Mouse (Mus musculus): ENCODE results near the gene Atrnl1. TPM values are rescaled to one million over a fixed set of nuclear protein-coding genes. Genes with fewer than 3 reads are reported as not detected.

The Atrnl1 gene
- total RNA-seq, 1 experiment from 2014 or later, result 6.6 TPM

- ATAC-seq (replicated peaks; ENCODE audit: low read depth, poor library complexity, severe bottlenecking), result no peak
Observed at GRCm38 (mm10) chr19:58059719-58060118, 448.9 kb downstream of the Atrnl1 start.

- ATAC-seq (replicated peaks; ENCODE audit: low read depth, poor library complexity, severe bottlenecking), result no peak
Observed at GRCm38 (mm10) chr19:58060199-58060853, 449.5 kb downstream of the Atrnl1 start.

DNA sequence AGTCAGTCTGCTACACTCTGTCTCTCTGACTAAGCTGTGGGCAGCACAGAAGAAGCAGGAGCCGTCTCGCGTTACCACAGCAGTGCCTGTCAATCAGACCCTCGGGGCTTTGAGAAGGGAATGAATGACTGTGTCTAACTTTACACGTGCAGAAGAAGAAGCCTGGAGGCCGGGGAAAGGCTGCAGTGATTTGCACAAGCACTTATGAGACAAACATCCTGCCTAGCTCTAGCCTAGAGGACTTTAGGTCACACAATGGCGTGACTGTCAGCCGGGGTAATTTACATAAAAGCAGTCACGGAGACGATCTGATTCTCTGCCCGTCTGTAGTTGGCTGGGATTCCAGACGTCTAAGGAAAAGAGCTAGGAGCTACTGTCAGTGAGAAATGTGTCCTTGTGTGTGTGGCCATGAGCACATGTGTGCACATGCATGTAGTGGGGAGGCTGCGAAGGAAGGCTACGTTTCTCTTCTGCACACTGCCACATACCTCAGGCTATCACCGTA is 450.1 kb downstream of the Atrnl1 start:
- no peak for ATAC-seq (replicated peaks; ENCODE audit: low read depth, poor library complexity, severe bottlenecking)

DNA sequence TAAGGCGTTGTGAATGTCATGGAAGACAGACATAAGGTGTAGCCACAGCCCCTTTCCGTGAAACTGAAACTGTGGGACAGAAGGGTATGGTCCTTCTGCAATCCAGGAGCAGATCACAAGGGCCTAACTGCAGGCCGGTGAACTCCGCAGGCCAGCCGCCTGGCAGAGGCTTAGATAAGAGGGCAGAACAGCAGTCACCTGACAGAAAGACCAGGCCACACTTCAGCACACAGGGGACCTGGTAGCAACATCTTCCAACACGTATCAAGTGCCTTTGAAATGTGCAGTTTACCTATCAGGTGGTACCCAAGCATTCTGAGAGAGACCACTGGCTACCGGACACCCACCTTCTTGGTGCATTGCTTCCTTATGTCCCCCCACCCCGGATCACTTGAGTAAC is 451.1 kb downstream of the Atrnl1 start:
- no peak for ATAC-seq (replicated peaks; ENCODE audit: low read depth, poor library complexity, severe bottlenecking)

DNA sequence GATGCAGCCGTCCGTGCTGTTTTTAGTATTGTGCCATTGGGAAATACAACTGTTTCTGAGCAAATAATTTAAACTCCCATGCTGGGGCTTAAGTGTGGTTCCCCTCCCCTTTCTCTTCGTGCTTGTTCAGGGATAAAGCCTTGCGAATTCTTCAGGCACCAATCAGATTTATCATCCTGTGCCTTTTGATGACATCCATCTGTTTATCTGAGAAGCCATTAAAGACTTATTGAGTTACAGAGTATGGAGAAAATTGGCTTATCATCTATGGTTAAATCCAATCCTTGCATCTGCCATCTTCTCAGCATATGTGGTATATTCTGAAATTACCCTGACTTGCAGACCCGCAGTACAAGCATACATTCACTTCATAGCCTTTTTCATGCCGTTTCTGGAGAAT is 452.7 kb downstream of the Atrnl1 start:
- ATAC-seq (replicated peaks; ENCODE audit: low read depth, poor library complexity, severe bottlenecking), result no peak

DNA sequence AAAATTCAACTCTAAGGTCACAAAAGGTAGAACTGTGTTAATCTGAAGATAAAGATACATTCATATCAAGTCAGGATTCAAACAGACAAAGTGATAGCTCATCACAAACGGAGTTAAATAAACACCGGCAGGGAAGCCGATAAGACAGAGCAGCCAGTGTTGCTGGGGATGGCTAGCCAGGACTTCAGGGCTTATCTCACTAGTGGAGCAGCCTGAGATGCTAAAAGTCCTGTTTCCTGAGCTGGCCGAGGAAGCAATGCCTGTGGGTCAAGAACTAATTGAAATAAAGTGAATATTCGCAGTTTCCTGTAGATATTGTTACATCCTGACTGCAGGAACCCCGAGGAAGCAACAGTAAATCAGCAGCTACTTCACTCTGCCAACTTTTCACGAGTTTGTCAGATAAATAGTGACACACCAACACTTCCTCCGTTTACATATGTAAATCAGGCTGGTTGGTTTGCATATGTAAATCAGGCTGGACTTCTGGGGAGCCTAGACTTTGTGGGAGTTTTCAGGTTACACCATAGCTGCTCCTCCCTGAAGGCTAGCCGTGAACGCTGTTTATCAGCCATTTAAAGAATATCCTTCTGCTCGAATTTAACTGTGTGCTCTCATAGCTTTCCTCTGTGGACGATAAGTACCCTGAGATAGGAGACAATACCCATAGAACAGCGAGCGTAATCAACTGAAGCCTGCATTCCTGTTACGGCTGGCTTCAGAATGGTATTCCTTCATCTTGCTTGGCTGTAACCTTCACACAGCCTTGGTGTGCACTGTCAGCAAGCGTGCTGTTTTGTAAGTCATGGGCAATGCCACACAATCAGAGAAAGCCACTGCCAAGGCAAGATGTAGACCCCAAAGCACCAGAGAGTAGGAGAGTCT is 453.5 kb downstream of the Atrnl1 start:
- 0 out of 2 replicates have a peak, but pooled peaks have one; percentile 34 for ATAC-seq (replicated peaks; ENCODE audit: low read depth, poor library complexity, severe bottlenecking)

DNA sequence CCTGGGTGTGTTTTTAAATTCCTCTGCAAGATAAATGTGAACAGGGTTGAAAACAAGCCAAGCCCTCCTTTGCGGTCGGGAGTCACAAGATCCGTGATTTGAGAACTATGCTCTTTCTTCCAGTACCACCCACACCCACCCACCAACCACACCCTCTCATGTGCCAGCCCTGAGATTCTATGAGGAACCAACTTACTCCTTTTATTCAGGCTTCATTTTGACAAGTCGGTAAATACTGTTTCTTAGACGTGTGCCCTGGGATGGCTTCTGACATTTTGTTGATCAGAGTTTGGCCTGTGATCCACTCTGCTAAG is 454.1 kb downstream of the Atrnl1 start:
- ATAC-seq (replicated peaks; ENCODE audit: low read depth, poor library complexity, severe bottlenecking), result peak; percentile 58

- ATAC-seq (replicated peaks; ENCODE audit: low read depth, poor library complexity, severe bottlenecking), result 0 out of 2 replicates have a peak, but pooled peaks have one; percentile 42
Observed at GRCm38 (mm10) chr19:58065514-58065913, 454.7 kb downstream of the Atrnl1 start.

- no peak for ATAC-seq (replicated peaks; ENCODE audit: low read depth, poor library complexity, severe bottlenecking)
Observed at GRCm38 (mm10) chr19:58068114-58068513, 457.3 kb downstream of the Atrnl1 start.

DNA sequence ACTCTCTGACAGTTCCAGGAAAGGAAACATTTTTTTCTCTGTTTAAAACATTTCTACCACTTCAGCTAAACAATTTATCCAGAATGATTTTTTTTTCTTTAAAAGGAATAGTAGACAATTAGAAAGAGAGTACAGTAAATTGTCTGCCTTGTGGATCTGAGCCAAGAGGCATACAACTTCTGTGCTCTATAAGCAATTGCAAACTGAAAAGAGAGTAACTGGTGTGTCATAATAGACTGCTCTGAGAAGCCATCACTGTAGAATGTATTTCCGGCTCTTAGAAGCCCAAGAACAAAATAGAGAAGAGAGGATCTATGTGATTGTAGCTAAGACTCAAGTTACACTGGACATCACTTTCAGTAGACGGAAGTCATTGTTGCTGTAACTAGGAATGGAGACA is 458.1 kb downstream of the Atrnl1 start:
- no peak for ATAC-seq (replicated peaks; ENCODE audit: low read depth, poor library complexity, severe bottlenecking)

GRCm38 (mm10) chr19:58072404-58072803 is 461.6 kb downstream of the Atrnl1 start:
- no peak for ATAC-seq (replicated peaks; ENCODE audit: low read depth, poor library complexity, severe bottlenecking)

DNA sequence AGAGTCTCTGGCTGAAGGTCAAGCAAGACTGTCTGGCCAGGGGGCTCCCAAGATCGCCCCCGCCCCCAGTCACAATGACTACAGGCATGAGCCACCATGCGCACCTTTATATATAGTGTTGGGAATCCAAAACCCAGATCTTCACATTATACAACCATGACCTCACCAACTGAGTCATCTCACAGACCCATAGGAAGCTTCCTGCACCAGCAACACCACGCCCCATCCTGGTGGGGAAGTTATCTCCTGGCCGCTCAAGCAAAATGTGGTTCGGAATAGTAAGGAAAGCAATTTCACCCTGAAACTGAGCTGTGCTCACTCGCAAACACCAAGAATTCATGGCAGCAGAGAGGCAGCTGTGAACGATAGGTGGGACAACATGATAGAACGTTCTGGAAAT is 462.0 kb downstream of the Atrnl1 start:
- peak; percentile 47; the same call in 1 of the 2 replicates for ATAC-seq (replicated peaks; ENCODE audit: low read depth, poor library complexity, severe bottlenecking)

DNA sequence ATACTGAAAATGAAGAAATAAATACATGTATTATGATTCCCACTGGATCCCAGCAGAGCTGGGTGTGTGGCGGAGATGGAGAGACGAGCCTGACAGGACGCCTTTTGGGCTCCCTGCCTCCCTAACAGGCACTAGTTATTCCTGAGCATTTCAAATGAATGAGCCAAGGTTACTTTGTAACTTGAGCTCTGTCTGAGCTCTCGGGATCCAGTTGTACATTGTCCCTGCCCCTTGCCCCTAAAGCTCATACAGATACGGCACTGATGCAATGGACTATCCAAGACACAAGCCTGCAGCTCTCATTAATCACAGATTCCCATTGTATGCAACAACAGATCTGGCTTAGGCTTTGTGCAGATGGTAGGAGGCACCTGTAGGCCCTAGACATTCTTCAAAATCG is 464.4 kb downstream of the Atrnl1 start:
- no peak for ATAC-seq (replicated peaks; ENCODE audit: low read depth, poor library complexity, severe bottlenecking)

GRCm38 (mm10) chr19:58076961-58077371 is 466.1 kb downstream of the Atrnl1 start:
- no peak for ATAC-seq (replicated peaks; ENCODE audit: low read depth, poor library complexity, severe bottlenecking)

GRCm38 (mm10) chr19:58077529-58078070 is 466.8 kb downstream of the Atrnl1 start:
- no peak for ATAC-seq (replicated peaks; ENCODE audit: low read depth, poor library complexity, severe bottlenecking)

GRCm38 (mm10) chr19:58080168-58080567 is 469.3 kb downstream of the Atrnl1 start:
- ATAC-seq (replicated peaks; ENCODE audit: low read depth, poor library complexity, severe bottlenecking), result no peak

DNA sequence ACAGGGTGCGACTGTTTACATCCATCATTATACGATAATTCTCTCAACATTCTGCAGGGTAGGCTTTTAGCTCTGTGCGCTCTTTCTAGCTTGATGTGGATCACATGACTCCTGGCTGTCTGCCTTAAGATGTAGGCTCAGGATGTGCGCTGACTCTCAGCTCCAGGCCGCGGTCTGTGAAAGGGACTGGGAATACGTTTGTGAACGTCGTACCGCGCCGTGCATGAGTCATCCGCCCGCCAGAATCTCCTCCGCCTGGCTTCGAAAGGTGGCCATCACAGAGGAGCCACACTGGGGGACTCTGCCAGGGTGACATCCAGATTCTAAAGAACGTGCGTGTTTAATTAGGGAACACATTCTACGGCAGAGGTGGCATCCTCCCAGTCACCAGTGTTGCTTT is 471.9 kb downstream of the Atrnl1 start:
- ATAC-seq (replicated peaks; ENCODE audit: low read depth, poor library complexity, severe bottlenecking), result no peak

- ATAC-seq (replicated peaks; ENCODE audit: low read depth, poor library complexity, severe bottlenecking), result no peak
Observed at GRCm38 (mm10) chr19:58084826-58085225, 474.0 kb downstream of the Atrnl1 start.

GRCm38 (mm10) chr19:58086734-58087133 is 475.9 kb downstream of the Atrnl1 start:
- no peak for ATAC-seq (replicated peaks; ENCODE audit: low read depth, poor library complexity, severe bottlenecking)

DNA sequence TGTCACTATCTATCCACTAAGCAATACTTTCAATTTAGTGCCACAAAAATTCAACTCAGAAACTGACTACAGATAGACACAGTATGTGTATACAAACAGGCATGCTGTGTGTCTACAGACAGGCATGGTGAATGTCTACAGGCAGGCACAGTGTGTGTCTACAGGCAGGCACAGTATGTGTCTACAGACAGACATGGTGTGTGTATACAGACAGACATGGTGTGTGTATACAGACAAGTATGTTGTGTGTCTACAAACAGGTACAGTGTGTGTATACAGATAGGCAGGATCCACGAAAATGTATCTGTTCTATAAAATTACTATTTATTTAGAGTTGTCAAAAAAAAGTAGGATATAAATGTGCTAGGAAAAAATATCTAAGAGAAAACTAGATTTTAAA is 477.1 kb downstream of the Atrnl1 start:
- no peak for ATAC-seq (replicated peaks; ENCODE audit: low read depth, poor library complexity, severe bottlenecking)

DNA sequence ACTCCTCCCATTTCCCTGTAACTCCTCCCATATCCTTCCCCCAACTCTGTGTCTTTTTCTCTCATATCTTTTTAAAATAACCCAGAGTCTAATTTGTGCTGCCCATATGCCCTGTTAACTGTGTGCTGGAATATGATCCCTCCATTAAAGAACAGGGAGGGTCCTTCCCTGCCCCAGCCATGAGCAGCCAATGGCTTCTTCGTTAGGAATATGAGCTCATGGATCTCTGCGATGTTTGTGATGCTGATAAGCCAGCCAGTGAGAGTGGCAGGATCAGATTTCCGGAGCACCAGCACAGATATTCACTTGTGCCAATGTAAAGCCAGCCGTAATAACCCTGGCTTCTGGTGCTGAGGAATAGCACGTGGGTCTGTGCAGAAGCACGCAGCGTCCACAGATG is 477.6 kb downstream of the Atrnl1 start:
- ATAC-seq (replicated peaks; ENCODE audit: low read depth, poor library complexity, severe bottlenecking), result no peak

Data from common myeloid progenitor, adult 5-6 weeks (primary cell).